8 mouse cellular contexts compared by ENCODE assay signal in the genomic region with DNA sequence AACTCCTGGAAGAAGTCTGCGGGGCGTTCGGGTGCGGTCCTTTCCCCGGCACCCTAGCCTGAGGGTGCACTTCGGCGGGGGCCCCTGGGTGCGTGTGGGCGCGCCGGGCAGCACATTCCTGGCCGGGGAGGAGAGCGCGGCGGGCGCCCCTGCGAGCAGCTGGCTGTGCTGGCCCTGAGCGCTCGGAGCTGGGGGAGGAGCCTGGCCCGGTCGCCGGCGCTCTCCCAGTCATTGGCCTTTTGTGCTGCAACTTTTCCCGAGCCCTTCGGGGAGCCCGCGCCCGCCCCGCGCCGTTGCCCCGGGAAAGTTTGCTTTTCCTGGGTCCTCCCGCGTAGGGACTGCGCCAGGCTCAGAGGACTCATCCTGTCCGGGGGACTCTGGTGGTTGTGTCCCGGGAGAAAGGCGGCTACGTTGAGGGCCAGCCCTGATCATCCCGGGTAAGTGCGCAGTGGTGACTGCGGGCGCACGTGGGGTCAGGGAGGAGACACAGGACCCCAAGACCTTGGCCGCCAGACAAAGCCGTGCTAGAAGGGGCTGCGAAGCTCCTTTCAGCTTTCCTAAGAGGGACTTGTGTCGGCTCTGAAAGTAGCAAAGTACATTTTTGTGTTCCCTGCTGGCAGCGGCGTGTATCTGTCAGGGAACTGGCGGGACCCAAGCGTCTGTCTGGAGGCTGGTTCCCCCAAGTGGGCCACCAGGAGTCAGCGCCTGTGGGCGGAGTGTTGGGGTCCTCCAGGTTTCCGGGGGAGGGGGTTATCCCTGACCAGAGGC.
DNase-seq lines count a peak whose midpoint lies in the region; ATAC-seq and TF ChIP-seq lines count a peak whose summit lies in the region.

No protein-coding gene starts in this region.

- peak overlapping the region; percentile 54 for H3K4me3 ChIP-seq in left cerebral cortex, adult 2 months
- H3K4me3 ChIP-seq in kidney, adult 2 months (ENCODE audit: insufficient read depth, low read depth, low read length) = peak overlapping the region; percentile 85
- peak overlapping the region; percentile 60 for H3K4me3 ChIP-seq in lung, postnatal 0 days (ENCODE audit: low read depth, low read length)

- peaks cover 30% of the 10 kb centered on the region; the same call in 1 of the 2 replicates for H3K4me1 ChIP-seq in kidney, adult 2 months (ENCODE audit: control insufficient read depth, insufficient read depth, low read length)
- H3K4me1 ChIP-seq in lung, postnatal 0 days (ENCODE audit: insufficient read depth, low read depth, low read length) = peaks cover 20% of the 10 kb centered on the region; the same call in 1 of the 2 replicates

- no peak for TF ChIP-seq POLR2A in kidney, adult 2 months (IDR thresholded peaks at IDR 0.05; ENCODE audit: low read depth, low read length)

- peak overlapping the region; percentile 84 for H3K27ac ChIP-seq in left cerebral cortex, adult 2 months
- H3K27ac ChIP-seq in kidney, adult 2 months (ENCODE audit: insufficient read depth, low read depth, low read length) = peak overlapping the region; percentile 89
- H3K27ac ChIP-seq in lung, postnatal 0 days (ENCODE audit: low read length) = peak overlapping the region; percentile 97

- peak overlapping the region; percentile 98 for H3K4me2 ChIP-seq in lung, postnatal 0 days (replicated peaks; ENCODE audit: low read depth, low read length)

- H3K36me3 ChIP-seq in kidney, adult 2 months (ENCODE audit: control insufficient read depth, insufficient read depth, low read length) = no peaks in the 10 kb centered on the region
- no peaks in the 10 kb centered on the region for H3K36me3 ChIP-seq in lung, postnatal 0 days (ENCODE audit: insufficient read depth, low read length)

- no peak for TF ChIP-seq EP300 in lung, postnatal 0 days (IDR thresholded peaks at IDR 0.05)

- peak overlapping the region; percentile 88 for H3K9ac ChIP-seq in lung, postnatal 0 days (replicated peaks; ENCODE audit: low read depth)

- DNase-seq in left cerebral cortex, adult 2 months (ENCODE audit: extremely low spot score in 1 of 2, low spot score in 2 of 2) = peak in 1 of 2 experiments; percentile 24
- DNase-seq in left cerebral cortex, adult 11 months (ENCODE audit: low spot score) = no peak
- DNase-seq in embryo, embryonic 11 days = peak; percentile 86
- peak; percentile 81 for DNase-seq in heart, adult 8-10 months (ENCODE audit: low spot score)
- DNase-seq in kidney, adult 2 months = peak; percentile 91
- DNase-seq in lung, postnatal 0 days (ENCODE audit: low spot score) = peak; percentile 94
- DNase-seq in ovary, postnatal 10 days (ENCODE audit: low spot score) = peak; percentile 75
- peak; percentile 41 for DNase-seq in urinary bladder, postnatal 10 days (ENCODE audit: low spot score)

- H3K9me3 ChIP-seq in lung, postnatal 0 days (ENCODE audit: low read length) = no peaks in the 10 kb centered on the region

- peak; percentile 14 for TF ChIP-seq CTCF in left cerebral cortex, adult 2 months (IDR thresholded peaks at IDR 0.05)
- TF ChIP-seq CTCF in kidney, adult 2 months (conservative IDR thresholded peaks at IDR 0.05; ENCODE audit: insufficient read depth, insufficient read length, low read depth, low read length) = no peak
- peak; percentile 35 for TF ChIP-seq CTCF in lung, postnatal 0 days (IDR thresholded peaks at IDR 0.05)

- no peaks in the 10 kb centered on the region for H3K27me3 ChIP-seq in kidney, adult 2 months (replicated peaks; ENCODE audit: control insufficient read depth, insufficient read depth, low read length)
- no peaks in the 10 kb centered on the region for H3K27me3 ChIP-seq in lung, postnatal 0 days (replicated peaks; ENCODE audit: insufficient read depth, low read length)

- peak; percentile 90 for ATAC-seq in lung, postnatal 0 days

- intact Hi-C loops in left cerebral cortex, adult 2 months (cut with DNase I) = loop anchor here (5.0 kb wide), 1 partner anchor 99 kb away; no protein-coding TSS in a partner anchor

- WGBS in kidney, adult 2 months = under 1% methylated on average over 55 of the region's 55 CpGs
- under 1% methylated on average over 45 of the region's 55 CpGs for WGBS in lung, postnatal 0 days
